Mouse (Mus musculus) splenic B cell, adult 2 months (primary cell): ENCODE results near the gene Trmt1l.

ENCODE experiments used
- DNase-seq: peaks from one replicate; pipeline ENCODE4 v3.0.0-alpha.2; 2011; ENCODE audit warnings: low read depth, low spot score
- H3K27me3 ChIP-seq: 2 replicates; pipeline ENCODE4 v1.6.1; 2012; ENCODE audit warnings: mild to moderate bottlenecking, low read length, moderate library complexity, mixed read lengths; ENCODE audit not compliant: control insufficient read depth, poor library complexity, insufficient read depth, severe bottlenecking
- H3K36me3 ChIP-seq: 2 replicates; pipeline ENCODE4 v1.6.1; 2012; ENCODE audit warnings: mild to moderate bottlenecking, low read length, moderate library complexity, mixed read lengths; ENCODE audit not compliant: control insufficient read depth, poor library complexity, insufficient read depth, severe bottlenecking

Gene Trmt1l

DNA sequence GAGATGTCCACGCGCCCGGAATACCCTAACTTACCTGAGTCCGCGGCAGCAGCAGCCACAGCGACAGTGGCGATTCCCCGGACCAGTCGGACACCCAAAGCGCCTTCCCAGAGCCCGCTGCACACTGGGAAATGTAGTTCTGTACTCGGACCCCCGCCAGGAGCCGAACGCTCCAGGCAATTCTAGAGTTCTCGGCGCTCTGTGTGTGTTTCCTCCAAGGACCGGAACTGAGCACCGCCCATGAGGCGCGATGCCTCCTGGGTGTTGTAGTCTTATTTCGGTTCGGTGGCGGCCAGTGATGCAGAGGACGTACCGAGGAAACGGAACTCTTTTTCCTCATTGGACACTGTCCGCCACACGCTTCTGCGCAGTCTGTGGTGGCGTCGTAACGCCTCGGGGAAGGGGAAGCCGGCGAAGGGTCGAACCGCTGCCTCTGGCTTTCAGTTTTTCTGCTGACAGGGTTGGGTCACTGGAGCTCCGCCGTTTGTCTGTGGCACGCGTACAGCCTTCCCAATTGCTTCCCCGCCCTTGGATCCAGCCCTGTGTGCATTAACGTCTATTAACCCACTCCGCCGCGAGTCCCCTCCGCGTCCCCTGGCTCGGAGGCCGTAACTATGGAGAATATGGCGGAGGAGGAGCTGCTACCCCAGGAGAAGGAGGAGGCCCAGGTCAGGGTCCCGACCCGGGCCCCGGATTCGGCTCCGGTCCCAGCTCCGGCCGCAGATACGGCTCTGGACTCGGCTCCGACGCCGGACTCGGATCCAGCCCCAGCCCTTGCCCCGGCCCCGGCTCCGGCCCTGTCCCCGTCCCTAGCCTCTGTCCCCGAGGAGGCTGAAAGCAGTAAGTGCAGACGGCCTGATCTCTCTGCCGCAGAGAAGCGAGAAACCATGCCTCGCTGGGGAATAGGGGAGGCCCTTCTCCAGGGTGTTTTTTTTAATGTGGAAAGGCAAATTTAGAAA, at the start of gene Trmt1l, which contains the start of gene Swt1:
Trmt1l (plus strand) TSS at position 280 of the 959 bp plus-strand sequence.
Swt1 (minus strand) TSS at position 193 of the 959 bp plus-strand sequence.
- peak; percentile 98 for DNase-seq
- Histone ChIP-seq H3K36me3 (0 out of 2 replicates have a peak, but pooled peaks cover 2% of the 10 kb centered on the region), H3K27me3 (no peaks in the 10 kb centered on the region)

DNA sequence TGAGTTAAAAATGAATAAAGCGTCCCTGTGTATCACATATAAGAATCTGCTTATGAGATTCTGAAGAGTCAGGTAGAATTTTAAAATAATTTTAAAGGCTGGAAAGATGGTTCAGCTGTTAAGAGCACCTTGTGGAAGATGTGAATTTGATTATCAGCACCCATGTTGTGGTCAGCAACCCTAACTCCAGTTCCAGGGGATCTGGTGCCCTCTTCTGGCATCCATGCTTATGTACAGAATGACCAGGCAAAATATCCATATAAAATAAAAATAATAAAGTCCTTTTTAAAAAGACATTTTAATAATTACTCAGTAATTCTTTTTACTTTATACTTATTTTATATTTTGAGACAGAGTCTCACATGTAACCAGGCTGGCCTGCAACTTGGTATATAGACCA, 38.3 kb upstream of the Trmt1l start:
- no peaks in the 10 kb centered on the region for H3K27me3 ChIP-seq
- DNase-seq = peak; percentile 59
- H3K36me3 ChIP-seq = 0 out of 2 replicates have a peak, but pooled peaks cover 2% of the 10 kb centered on the region

DNA sequence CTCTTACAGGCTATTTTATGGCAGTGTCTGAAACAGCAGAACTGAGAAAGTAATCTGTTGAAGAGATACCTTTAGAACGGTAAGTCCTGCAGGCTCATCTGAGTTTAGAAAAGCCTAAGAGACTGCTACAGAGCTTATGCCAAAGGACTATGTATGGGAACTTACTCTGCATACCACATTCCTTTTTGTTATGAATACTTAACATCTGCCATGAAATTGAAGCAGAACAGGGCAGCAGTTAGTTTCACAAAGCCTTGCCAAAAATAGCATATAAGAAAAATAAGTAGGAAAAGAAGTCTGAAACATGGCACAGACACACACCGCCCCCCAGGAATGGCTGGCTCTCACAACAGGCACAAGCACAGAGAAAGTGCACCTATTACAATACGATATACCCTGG, 18.5 kb upstream of the Trmt1l start:
- DNase-seq = no peak
- H3K27me3 ChIP-seq = no peaks in the 10 kb centered on the region
- H3K36me3 ChIP-seq = peaks cover 5% of the 10 kb centered on the region

DNA sequence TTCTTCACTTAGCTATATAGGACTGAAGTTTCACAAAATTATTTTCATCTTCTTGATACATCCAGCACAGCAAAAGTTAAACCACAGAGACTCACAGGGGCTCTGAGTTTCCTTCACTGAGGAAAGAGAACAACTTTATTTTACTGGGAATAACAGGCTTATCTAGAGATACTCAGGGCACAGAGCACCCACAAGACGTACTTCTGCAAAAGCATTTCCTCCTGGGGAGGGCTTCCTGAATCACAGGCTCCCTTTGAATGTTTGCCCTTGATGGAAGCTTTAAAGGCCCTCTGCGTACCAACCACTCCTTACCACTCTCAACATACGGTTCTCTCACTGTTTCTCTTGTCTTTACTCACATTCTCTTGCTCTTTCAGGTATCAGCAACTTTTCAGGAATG, 6.2 kb upstream of the Trmt1l start:
- DNase-seq = peak; percentile 13
- H3K27me3 ChIP-seq = no peaks in the 10 kb centered on the region
- 0 out of 2 replicates have a peak, but pooled peaks cover 3% of the 10 kb centered on the region for H3K36me3 ChIP-seq

- no peaks in the 10 kb centered on the region for H3K27me3 ChIP-seq
- DNase-seq = no peak
- H3K36me3 ChIP-seq = no peaks in the 10 kb centered on the region
Observed at GRCm38 (mm10) chr1:151426947-151427600, 1.3 kb upstream of the Trmt1l start.

GRCm38 (mm10) chr1:151427888-151428262, 467 bp upstream of the Trmt1l start:
- DNase-seq = no peak
- Histone ChIP-seq H3K27me3 (no peaks in the 10 kb centered on the region), H3K36me3 (no peaks in the 10 kb centered on the region)

DNA sequence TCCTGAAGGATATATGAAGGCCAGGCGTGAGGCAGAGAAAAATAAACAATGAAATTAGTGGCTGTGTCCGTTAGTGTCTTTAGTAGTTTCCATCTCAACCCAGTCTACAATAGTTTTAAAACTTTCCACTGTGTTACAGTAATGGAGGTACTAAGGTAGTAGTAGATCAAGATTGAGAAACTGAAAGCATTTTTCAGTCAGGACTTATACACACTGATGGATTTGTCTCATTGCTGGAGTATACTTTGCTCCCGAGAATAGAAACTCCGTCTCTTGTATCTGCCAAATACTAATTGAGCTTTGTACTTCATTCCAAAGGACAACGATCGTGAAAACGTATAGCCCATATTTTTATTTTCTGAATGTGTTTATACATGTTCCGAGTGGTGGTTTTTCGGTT, 974 bp downstream of the Trmt1l start:
- peaks cover 2% of the 10 kb centered on the region; the same call in 1 of the 2 replicates for H3K36me3 ChIP-seq
- peak; percentile 24 for DNase-seq

GRCm38 (mm10) chr1:151435431-151435830, 7.1 kb downstream of the Trmt1l start:
- Histone ChIP-seq H3K27me3 (no peaks in the 10 kb centered on the region), H3K36me3 (peaks cover 10% of the 10 kb centered on the region)
- DNase-seq = no peak

More for the DNA sequence above, 974 bp downstream of the Trmt1l start:
- no peaks in the 10 kb centered on the region for H3K27me3 ChIP-seq

- peaks cover 18% of the 10 kb centered on the region for H3K36me3 ChIP-seq
- H3K27me3 ChIP-seq = no peaks in the 10 kb centered on the region
- no peak for DNase-seq
Observed at GRCm38 (mm10) chr1:151449866-151450265, 21.5 kb downstream of the Trmt1l start.

GRCm38 (mm10) chr1:151450851-151451250, 22.5 kb downstream of the Trmt1l start:
- Histone ChIP-seq H3K27me3 (no peaks in the 10 kb centered on the region), H3K36me3 (peaks cover 10% of the 10 kb centered on the region; the same call in 1 of the 2 replicates)
- DNase-seq = peak; percentile 5

DNA sequence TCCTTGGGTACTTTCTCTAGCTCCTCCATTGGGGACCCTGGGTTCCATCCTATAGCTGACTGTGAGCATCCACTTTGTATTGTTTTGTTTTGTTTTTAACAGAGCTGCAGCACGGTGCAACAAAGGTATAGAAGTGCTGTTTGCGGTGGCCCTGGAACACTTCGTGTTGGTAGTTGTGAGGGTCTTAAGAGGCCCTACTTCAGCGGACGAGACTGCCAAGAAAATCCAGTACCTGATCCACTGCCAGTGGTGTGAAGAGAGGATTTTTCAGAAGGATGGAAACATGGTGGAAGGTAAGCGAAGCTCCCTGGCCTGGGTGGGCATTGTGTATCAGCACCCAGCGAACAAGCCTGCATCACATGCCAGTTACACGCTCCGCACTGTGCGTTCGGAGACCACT, 23.6 kb downstream of the Trmt1l start:
- no peaks in the 10 kb centered on the region for H3K27me3 ChIP-seq
- H3K36me3 ChIP-seq = peaks cover 10% of the 10 kb centered on the region; the same call in 1 of the 2 replicates
- DNase-seq = no peak

- Histone ChIP-seq H3K27me3 (no peaks in the 10 kb centered on the region), H3K36me3 (peaks cover 6% of the 10 kb centered on the region; the same call in 1 of the 2 replicates)
- DNase-seq = peak; percentile 60
Observed at GRCm38 (mm10) chr1:151457087-151457486, 28.7 kb downstream of the Trmt1l start.

- peak; percentile 17 for DNase-seq
- H3K27me3 ChIP-seq = no peaks in the 10 kb centered on the region
- no peaks in the 10 kb centered on the region; the same call in 1 of the 2 replicates for H3K36me3 ChIP-seq
Observed at GRCm38 (mm10) chr1:151461265-151461664, 32.9 kb downstream of the Trmt1l start.

DNA sequence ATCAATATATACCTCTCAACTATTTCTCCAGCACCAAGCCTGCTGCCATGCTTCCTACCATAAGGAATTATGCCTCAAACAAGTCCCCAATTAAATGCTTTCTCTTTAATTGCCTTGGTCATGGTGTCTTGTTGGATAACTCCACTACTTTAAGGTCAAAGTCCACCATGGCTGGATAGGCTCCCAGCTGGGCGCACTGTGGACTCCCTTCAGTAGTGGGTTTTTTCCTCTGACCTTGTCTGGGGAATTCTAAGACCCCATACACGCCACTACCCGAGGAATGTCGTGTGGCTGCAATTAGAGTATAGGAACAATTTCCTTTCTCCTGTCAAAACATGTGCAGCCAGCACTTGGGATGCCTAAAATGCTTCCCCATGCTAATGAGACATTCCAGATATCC, 36.6 kb downstream of the Trmt1l start:
- no peak for DNase-seq
- Histone ChIP-seq H3K36me3 (peaks cover 1% of the 10 kb centered on the region; the same call in 1 of the 2 replicates), H3K27me3 (no peaks in the 10 kb centered on the region)

GRCm38 (mm10) chr1:151466571-151466970, 38.2 kb downstream of the Trmt1l start:
- no peak for DNase-seq
- no peaks in the 10 kb centered on the region for H3K27me3 ChIP-seq
- peaks cover 1% of the 10 kb centered on the region; the same call in 1 of the 2 replicates for H3K36me3 ChIP-seq
